Mouse (Mus musculus) liver, adult 2 months (tissue): ENCODE measurements around the gene Pkd1l3. TPM values are rescaled to one million over a fixed set of nuclear protein-coding genes. Genes with fewer than 3 reads are reported as not detected.
A peak's percentile ranks its signal among the peaks of the same experiment; 100 is the strongest.

Experiments used
- DNase-seq: peaks from one replicate; pipeline ENCODE4 v3.0.0-alpha.2; 2011; ENCODE audit warnings: low read depth, low spot score; ENCODE audit errors: extremely low read depth
- H3K27ac ChIP-seq: fragments of 200-500 bp; replicated peaks from 2 replicates; pipeline ENCODE4 v1.5.1; 2012; ENCODE audit warnings: low read depth, mild to moderate bottlenecking, control low read depth, inconsistent platforms, low read length; ENCODE audit not compliant: insufficient read depth
- H3K27me3 ChIP-seq: fragments of 200-500 bp; 2 replicates; pipeline ENCODE4 v1.6.1; 2012; ENCODE audit warnings: mild to moderate bottlenecking, moderate library complexity, low read length, inconsistent platforms; ENCODE audit not compliant: control insufficient read depth, insufficient read depth
- H3K36me3 ChIP-seq: fragments of 200-500 bp; 2 replicates; pipeline ENCODE4 v1.6.1; 2012; ENCODE audit warnings: low read length, inconsistent platforms; ENCODE audit not compliant: control insufficient read depth, insufficient read depth
- H3K4me1 ChIP-seq: fragments of 200-500 bp; 2 replicates; pipeline ENCODE4 v1.6.1; 2011; ENCODE audit warnings: low read length; ENCODE audit not compliant: control insufficient read depth, insufficient read depth
- H3K4me3 ChIP-seq: fragments of 200-500 bp; 2 replicates; pipeline ENCODE4 v1.5.1; 2011; ENCODE audit warnings: low read depth, mild to moderate bottlenecking, control low read depth, low read length, moderate library complexity; ENCODE audit not compliant: insufficient read depth
- H3K79me2 ChIP-seq: fragments of 200-500 bp; 2 replicates; pipeline ENCODE4 v1.6.1; 2012; ENCODE audit warnings: inconsistent platforms, mild to moderate bottlenecking, low read length, moderate library complexity; ENCODE audit not compliant: control insufficient read depth, insufficient read depth
- H3K9ac ChIP-seq: fragments of 200-500 bp; 2 replicates; pipeline ENCODE4 v1.6.1; 2012; ENCODE audit warnings: low read depth, mild to moderate bottlenecking, control low read depth, inconsistent platforms, low read length
- CTCF ChIP-seq: fragments of 200-500 bp; IDR thresholded peaks from 2 replicates; pipeline ENCODE4 v1.5.1; 2011; ENCODE audit warnings: low read depth, low read length, control low read depth
- POLR2A ChIP-seq: fragments of 200-500 bp; IDR thresholded peaks from 2 replicates; pipeline ENCODE4 v1.6.1; 2011; ENCODE audit warnings: low read length, control low read depth; ENCODE audit not compliant: insufficient read depth; ENCODE audit errors: extremely low read depth
- WGBS: fragments of 180-500 bp; shearing (Covaris S2); methylation state at CpG from one replicate; pipeline ENCODE4 v1.1.7; 2018; 5-methylcytosine and 5-hydroxymethylcytosine counted together
- polyA plus RNA-seq: library from polyadenylated mRNA; depleted of rRNA; stranded (reverse); fragments of >200 nt; gene quantifications from 2 replicates; pipeline ENCODE4 v1.2.3, GENCODE M21; 2012; rRNA removed
- total RNA-seq: library from RNA; depleted of rRNA; stranded (reverse); fragments of >200 nt; gene quantifications from 2 replicates; pipeline ENCODE4 v1.2.3, GENCODE M21; 2014; rRNA removed

The Pkd1l3 gene
- total and polyA plus RNA-seq, 2 experiments, result not detected

- no peak for TF ChIP-seq CTCF
- no peak for TF ChIP-seq POLR2A
- H3K4me1 ChIP-seq, result peaks cover 4% of the 10 kb centered on the region
- H3K27me3 ChIP-seq, result no peaks in the 10 kb centered on the region
- no peaks in the 10 kb centered on the region for H3K79me2 ChIP-seq
- 7% methylated on average over 30 of the region's 30 CpGs for WGBS
- peak overlapping the region; percentile 80 for H3K4me3 ChIP-seq
- no peak overlapping the region for H3K27ac ChIP-seq
- no peak for DNase-seq
- H3K9ac ChIP-seq, result peak overlapping the region; percentile 96
- peaks cover 10% of the 10 kb centered on the region; the same call in 1 of the 2 replicates for H3K36me3 ChIP-seq
These were observed 92.0 kb downstream of the Pkd1l3 start for GRCm38 (mm10) chr8:109706076-109706873.

GRCm38 (mm10) chr8:109706874-109707237 is 92.5 kb downstream of the Pkd1l3 start:
- H3K4me1 ChIP-seq, result peaks cover 4% of the 10 kb centered on the region
- H3K9ac ChIP-seq, result no peak overlapping the region
- H3K36me3 ChIP-seq, result peaks cover 13% of the 10 kb centered on the region
- DNase-seq, result peak; percentile 45
- H3K27ac ChIP-seq, result no peak overlapping the region
- TF ChIP-seq POLR2A (no peak), CTCF (peak; percentile 93)
- H3K79me2 ChIP-seq, result no peaks in the 10 kb centered on the region
- H3K4me3 ChIP-seq, result no peak overlapping the region
- H3K27me3 ChIP-seq, result no peaks in the 10 kb centered on the region
- 28% methylated on average over 2 of the region's 2 CpGs for WGBS

- no peaks in the 10 kb centered on the region for H3K79me2 ChIP-seq
- no peaks in the 10 kb centered on the region for H3K27me3 ChIP-seq
- no peak overlapping the region for H3K27ac ChIP-seq
- peaks cover 14% of the 10 kb centered on the region for H3K36me3 ChIP-seq
- DNase-seq, result no peak
- no peak overlapping the region for H3K4me3 ChIP-seq
- H3K9ac ChIP-seq, result no peak overlapping the region
- H3K4me1 ChIP-seq, result peaks cover 4% of the 10 kb centered on the region
- TF ChIP-seq CTCF (no peak), POLR2A (no peak)
- 94% methylated on average over 4 of the region's 4 CpGs for WGBS
These were observed 93.6 kb downstream of the Pkd1l3 start for GRCm38 (mm10) chr8:109707921-109708320.

DNA sequence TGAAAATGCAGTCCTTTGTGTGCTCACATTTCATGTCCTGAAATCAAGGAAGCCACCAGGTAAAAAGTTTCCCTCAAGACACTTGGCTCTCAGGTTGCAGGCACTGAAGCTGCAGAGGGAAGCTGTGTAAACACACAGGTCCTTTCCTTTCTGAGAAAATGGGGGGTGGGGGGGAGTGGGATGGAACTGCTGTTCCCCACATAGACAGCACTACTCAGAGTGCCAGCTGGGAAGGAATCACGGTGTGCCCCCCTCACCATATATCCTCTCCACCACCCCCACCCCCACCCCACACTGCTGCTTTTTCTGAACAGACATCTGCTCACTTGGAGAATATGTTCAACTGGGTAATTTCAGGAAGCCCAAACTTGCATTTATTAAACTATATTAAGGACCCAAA is 98.2 kb downstream of the Pkd1l3 start:
- Histone ChIP-seq H3K79me2 (no peaks in the 10 kb centered on the region), H3K36me3 (peaks cover 17% of the 10 kb centered on the region), H3K4me1 (no peaks in the 10 kb centered on the region), H3K4me3 (no peak overlapping the region), H3K9ac (no peak overlapping the region), H3K27me3 (no peaks in the 10 kb centered on the region), H3K27ac (no peak overlapping the region)
- 84% methylated on average over 1 of the region's 1 CpGs for WGBS
- TF ChIP-seq POLR2A (no peak), CTCF (no peak)
- no peak for DNase-seq

DNA sequence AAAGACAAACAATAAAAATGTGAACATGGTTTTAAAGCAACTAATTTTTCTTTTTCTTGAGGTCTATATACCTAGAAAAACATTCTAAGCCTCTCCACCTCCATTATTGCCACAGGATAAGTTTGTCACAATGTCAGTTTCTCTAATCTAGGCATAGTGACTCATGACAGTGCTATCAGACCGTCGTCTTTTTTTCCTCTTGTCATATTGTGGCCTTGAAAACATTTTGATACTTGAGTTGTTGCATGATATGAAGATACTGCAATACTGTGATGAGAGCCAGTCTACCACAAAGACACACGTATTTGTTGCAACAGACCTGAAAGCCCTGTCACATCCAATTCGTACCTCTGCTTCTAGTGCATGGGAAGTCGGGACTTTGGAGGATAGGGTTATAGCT is 100.6 kb downstream of the Pkd1l3 start:
- H3K79me2 ChIP-seq, result no peaks in the 10 kb centered on the region
- H3K36me3 ChIP-seq, result peaks cover 23% of the 10 kb centered on the region
- no peak overlapping the region for H3K4me3 ChIP-seq
- H3K9ac ChIP-seq, result no peak overlapping the region
- DNase-seq, result no peak
- no peaks in the 10 kb centered on the region for H3K27me3 ChIP-seq
- no peaks in the 10 kb centered on the region for H3K4me1 ChIP-seq
- H3K27ac ChIP-seq, result no peak overlapping the region
- TF ChIP-seq CTCF (no peak), POLR2A (no peak)
- WGBS, result 90% methylated on average over 5 of the region's 5 CpGs

Other genes with a start within 250 kb of the Pkd1l3 start
- not detected in 2 replicates for gene Pmfbp1, start 120.5 kb upstream of the Pkd1l3 start, total RNA-seq
- 0.02 TPM in 1 of 2 replicates, not detected in the other for gene Pmfbp1, start 120.5 kb upstream of the Pkd1l3 start, polyA plus RNA-seq
- gene Dhx38, start 48.7 kb upstream of the Pkd1l3 start, total RNA-seq, result 6.9 and 8.7 TPM in 2 replicates
- 8.3 and 10.2 TPM in 2 replicates for gene Dhx38, start 48.7 kb upstream of the Pkd1l3 start, polyA plus RNA-seq
- gene Txnl4b, start 48.6 kb upstream of the Pkd1l3 start, total RNA-seq, result 9.7 and 9.9 TPM in 2 replicates
- gene Txnl4b, start 48.6 kb upstream of the Pkd1l3 start, polyA plus RNA-seq, result 5.3 and 6.6 TPM in 2 replicates
- 2,096 and 2,327 TPM in 2 replicates for gene Hp, start 35.3 kb upstream of the Pkd1l3 start, total RNA-seq
- gene Hp, start 35.3 kb upstream of the Pkd1l3 start, polyA plus RNA-seq, result 2,417 and 2,600 TPM in 2 replicates
- 7.5 and 10.9 TPM in 2 replicates for gene Dhodh, start 5.8 kb upstream of the Pkd1l3 start, total RNA-seq
- 12.0 and 14.0 TPM in 2 replicates for gene Dhodh, start 5.8 kb upstream of the Pkd1l3 start, polyA plus RNA-seq
- 31.8 and 31.9 TPM in 2 replicates for gene Ist1, start 78.7 kb downstream of the Pkd1l3 start, total RNA-seq
- 24.6 and 26.1 TPM in 2 replicates for gene Ist1, start 78.7 kb downstream of the Pkd1l3 start, polyA plus RNA-seq
- gene Zfp821, start 91.0 kb downstream of the Pkd1l3 start, total RNA-seq, result 1.7 and 1.8 TPM in 2 replicates
- 0.73 and 0.97 TPM in 2 replicates for gene Zfp821, start 91.0 kb downstream of the Pkd1l3 start, polyA plus RNA-seq
- 6.3 and 7.5 TPM in 2 replicates for gene Atxn1l, start 123.2 kb downstream of the Pkd1l3 start, total RNA-seq
- gene Atxn1l, start 123.2 kb downstream of the Pkd1l3 start, polyA plus RNA-seq, result 5.9 and 6.2 TPM in 2 replicates
- 54.8 and 57.8 TPM in 2 replicates for gene Ap1g1, start 164.0 kb downstream of the Pkd1l3 start, total RNA-seq
- gene Ap1g1, start 164.0 kb downstream of the Pkd1l3 start, polyA plus RNA-seq, result 28.0 and 28.2 TPM in 2 replicates